Mouse (Mus musculus) thymus, postnatal 25 days (tissue): Measurements from ENCODE around the gene Cbl.
"Not testable (repeated sequence)": the region's sequence is repeated elsewhere in the genome, so short reads cannot be mapped to it uniquely, and the experiment has no call there.

Source experiments
- DNase-seq: peaks from one replicate; pipeline ENCODE4 v3.0.0; 2022

Cbl gene

GRCm38 (mm10) chr9:44127351-44127801, 106.5 kb downstream of the Cbl start:
- no peak for DNase-seq

- no peak for DNase-seq
These were observed 107.1 kb downstream of the Cbl start for GRCm38 (mm10) chr9:44126746-44127145.

GRCm38 (mm10) chr9:44125546-44126428, 108.1 kb downstream of the Cbl start:
- peak; percentile 87 for DNase-seq

- DNase-seq: no peak
These were observed 108.8 kb downstream of the Cbl start for GRCm38 (mm10) chr9:44125026-44125425.

GRCm38 (mm10) chr9:44124317-44124716, 109.5 kb downstream of the Cbl start:
- DNase-seq: no peak

- DNase-seq: no peak
These were observed 113.8 kb downstream of the Cbl start for GRCm38 (mm10) chr9:44119948-44120465.

- peak; percentile 70 for DNase-seq
These were observed 114.8 kb downstream of the Cbl start for GRCm38 (mm10) chr9:44119011-44119410.

GRCm38 (mm10) chr9:44116182-44116581, 117.7 kb downstream of the Cbl start:
- DNase-seq: no peak

GRCm38 (mm10) chr9:44115599-44115998, 118.2 kb downstream of the Cbl start:
- DNase-seq: no peak

GRCm38 (mm10) chr9:44114453-44114852, 119.4 kb downstream of the Cbl start:
- DNase-seq: no peak

- peak; percentile 95 for DNase-seq
These were observed 120.6 kb downstream of the Cbl start, which contains the start of the genes Gm49380 and Rnf26 for GRCm38 (mm10) chr9:44113105-44113789. Gene Gm49380, minus strand, starts transcription at chr9:44113500. Gene Rnf26, minus strand, starts transcription at chr9:44113517.

GRCm38 (mm10) chr9:44111909-44112308, 121.9 kb downstream of the Cbl start:
- not testable (repeated sequence) for DNase-seq

- DNase-seq: peak; percentile 80
These were observed 124.3 kb downstream of the Cbl start for GRCm38 (mm10) chr9:44109360-44110095.

- no peak for DNase-seq
These were observed 125.4 kb downstream of the Cbl start for GRCm38 (mm10) chr9:44108269-44109055.

- DNase-seq: no peak
These were observed 126.2 kb downstream of the Cbl start for GRCm38 (mm10) chr9:44107557-44108179.

- DNase-seq: no peak
These were observed 126.7 kb downstream of the Cbl start, which contains the start of gene C1qtnf5 for GRCm38 (mm10) chr9:44107110-44107509. Gene C1qtnf5, plus strand, starts transcription at chr9:44107245.

GRCm38 (mm10) chr9:44106596-44106995, 127.3 kb downstream of the Cbl start:
- DNase-seq: no peak

- no peak for DNase-seq
These were observed 127.7 kb downstream of the Cbl start for GRCm38 (mm10) chr9:44106182-44106581.

GRCm38 (mm10) chr9:44105781-44106180, 128.1 kb downstream of the Cbl start:
- no peak for DNase-seq

- no peak for DNase-seq
These were observed 129.0 kb downstream of the Cbl start for GRCm38 (mm10) chr9:44104881-44105280.

- DNase-seq: no peak
These were observed 132.4 kb downstream of the Cbl start, which contains the start of gene Mfrp for GRCm38 (mm10) chr9:44101490-44101889. Gene Mfrp, plus strand, starts transcription at chr9:44101729.
